Mouse (Mus musculus) G1E (cell line): ENCODE results near the gene Lsamp.

Experiments
- CTCF ChIP-seq: IDR thresholded peaks from 2 replicates; pipeline ENCODE4 v1.5.1; 2012; ENCODE audit warnings: low read depth, low read length, inconsistent platforms, mixed read lengths
- GATA1 ChIP-seq: IDR thresholded peaks from 2 replicates; pipeline ENCODE4 v1.6.1; 2012; ENCODE audit warnings: borderline replicate concordance, low read length, inconsistent platforms, mixed read lengths
- POLR2AphosphoS5 ChIP-seq: IDR thresholded peaks from 2 replicates; pipeline ENCODE4 v1.6.1; 2012; ENCODE audit warnings: low read depth, low read length, inconsistent platforms; ENCODE audit not compliant: insufficient replicate concordance
- TAL1 ChIP-seq: conservative IDR thresholded peaks from 2 replicates; pipeline ENCODE4 v1.6.1; 2012; ENCODE audit warnings: low read depth, low read length, inconsistent platforms, mixed read lengths

- no peak for TF ChIP-seq CTCF
- no peak for TF ChIP-seq TAL1
- no peak for TF ChIP-seq POLR2AphosphoS5
- TF ChIP-seq GATA1, result no peak
These were observed 1793.4 kb downstream of the Lsamp start for GRCm38 (mm10) chr16:41777586-41777985.
